Mouse (Mus musculus) kidney, postnatal 36 days (tissue): ENCODE measurements around the gene Mill2.
A peak's percentile ranks its signal among the peaks of the same experiment; 100 is the strongest.
"Not testable (repeated sequence)": the region's sequence is repeated elsewhere in the genome, so short reads cannot be mapped to it uniquely, and the experiment has no call there.

Experiments used
- DNase-seq, 2 experiments: peaks; one replicate each; pipeline ENCODE4 v3.0.0; 2021 to 2022; ENCODE audit warnings: mixed read lengths in 2 of 2

Gene Mill2

DNA sequence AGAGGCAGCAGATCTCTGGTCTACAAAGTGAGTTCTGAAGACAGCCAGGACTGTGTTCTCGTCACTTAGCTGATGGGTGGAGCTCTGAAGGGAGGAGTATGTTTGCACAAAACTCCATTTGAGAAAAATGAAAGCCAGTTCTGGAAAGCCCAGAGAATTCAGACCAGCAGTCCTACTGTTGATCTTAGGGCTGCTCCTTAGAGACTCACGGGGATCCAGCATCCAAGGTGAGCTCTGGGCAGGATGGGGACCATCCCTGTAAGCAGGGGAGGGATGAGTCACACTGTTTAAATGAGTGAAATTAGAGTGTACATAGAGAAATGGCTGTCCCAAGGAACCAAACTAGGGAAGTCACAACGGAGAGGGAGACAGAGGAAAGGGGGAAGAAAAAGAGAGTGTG lies at the start of gene Mill2:
TSS of gene Mill2 (plus strand) at position 102 of the 400 bp plus-strand sequence.
- peak; percentile 20 to 21 for DNase-seq

GRCm38 (mm10) chr7:18790671-18791070 lies 49.1 kb upstream of the Mill2 start:
- not testable (repeated sequence) for DNase-seq

DNA sequence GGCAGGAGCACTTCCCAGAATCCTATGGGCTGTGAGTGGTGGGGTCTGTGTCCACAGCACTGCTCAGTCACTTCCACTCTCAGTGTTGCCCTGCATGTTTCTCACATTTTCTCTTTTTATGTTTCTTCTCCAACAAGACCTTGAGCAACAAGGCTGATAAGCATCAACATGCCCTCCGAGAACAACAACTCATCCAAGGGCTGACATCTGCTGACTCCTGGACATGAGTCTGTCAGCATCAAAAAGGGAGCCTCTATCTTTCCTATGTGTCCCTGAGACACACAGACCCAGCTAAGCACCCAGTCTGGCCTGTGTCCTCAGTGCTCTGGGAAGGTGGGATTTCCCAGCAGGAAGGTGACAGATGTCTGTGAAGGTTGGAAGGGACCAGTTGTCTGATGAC lies 41.3 kb upstream of the Mill2 start, which contains the start of gene Psg19:
TSS of gene Psg19 (minus strand) at position 101 of the 400 bp plus-strand sequence.
- no peak for DNase-seq

GRCm38 (mm10) chr7:18799129-18799528 lies 40.6 kb upstream of the Mill2 start:
- no peak for DNase-seq

DNA sequence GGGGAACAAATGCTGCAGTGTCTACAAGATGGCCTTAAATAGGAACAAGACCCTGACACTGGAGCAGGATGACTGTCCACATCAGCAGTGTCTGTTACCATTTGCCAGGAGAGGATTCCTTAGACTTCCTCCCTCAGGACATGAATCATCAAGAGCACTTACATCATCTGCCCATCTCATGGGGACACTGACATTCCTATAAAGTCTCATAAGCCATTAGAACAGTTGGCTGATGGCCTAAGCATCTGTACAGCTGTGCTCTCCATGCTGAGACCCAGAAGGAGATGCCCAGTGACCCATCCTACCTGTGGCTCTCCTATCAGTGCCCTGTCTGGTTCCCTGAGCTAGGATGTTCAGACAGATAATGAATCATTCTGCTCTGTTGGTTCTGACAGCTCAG lies 36.2 kb upstream of the Mill2 start:
- DNase-seq = no peak

- no peak for DNase-seq
These were observed 21.5 kb upstream of the Mill2 start for GRCm38 (mm10) chr7:18818301-18818700.

DNA sequence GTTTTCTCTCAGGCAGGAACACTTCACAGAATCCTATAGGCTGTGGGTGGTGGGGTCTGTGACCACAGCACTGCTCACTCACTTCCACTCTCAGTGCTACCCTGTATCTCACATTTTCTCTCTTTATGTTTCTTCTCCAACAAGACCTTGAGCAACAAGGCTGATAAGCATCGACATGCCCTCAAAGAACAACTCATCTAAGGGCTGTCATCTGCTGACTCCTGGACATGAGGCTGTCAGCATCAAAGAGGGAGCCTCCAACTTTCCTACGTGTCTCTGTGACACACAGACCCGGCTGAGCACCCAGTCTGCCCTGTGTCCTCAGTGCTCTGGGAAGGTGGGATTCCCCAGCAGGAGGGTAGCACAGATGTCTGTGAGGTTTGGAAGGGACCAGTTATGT lies 18.3 kb upstream of the Mill2 start, which contains the start of gene Psg17:
TSS of gene Psg17 (minus strand) at position 101 of the 400 bp plus-strand sequence.
- no peak for DNase-seq

GRCm38 (mm10) chr7:18827792-18828546 lies 11.8 kb upstream of the Mill2 start:
- no peak for DNase-seq

DNA sequence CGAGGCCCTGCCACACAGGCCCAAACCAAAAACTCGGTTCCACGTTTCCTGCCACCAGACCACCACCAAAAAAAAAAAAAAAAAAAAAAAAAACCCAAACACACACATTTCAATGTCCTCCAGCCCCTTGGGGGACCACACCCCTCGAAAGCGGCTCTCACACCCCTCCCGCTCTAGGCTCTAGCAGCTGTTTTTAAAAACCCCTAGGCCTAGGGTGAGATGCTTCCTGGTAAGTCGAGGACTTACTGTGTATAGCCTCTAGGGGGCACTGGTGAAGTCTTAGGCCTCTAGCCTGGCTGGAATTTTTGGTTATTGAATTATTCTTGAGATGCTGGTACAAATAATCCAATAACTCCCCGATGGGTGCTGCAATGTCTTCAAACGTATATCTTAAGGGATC lies 11.2 kb upstream of the Mill2 start:
- DNase-seq = peak in 1 of 2 experiments; percentile 24

- no peak for DNase-seq
These were observed 10.2 kb upstream of the Mill2 start for GRCm38 (mm10) chr7:18829545-18829944.

DNA sequence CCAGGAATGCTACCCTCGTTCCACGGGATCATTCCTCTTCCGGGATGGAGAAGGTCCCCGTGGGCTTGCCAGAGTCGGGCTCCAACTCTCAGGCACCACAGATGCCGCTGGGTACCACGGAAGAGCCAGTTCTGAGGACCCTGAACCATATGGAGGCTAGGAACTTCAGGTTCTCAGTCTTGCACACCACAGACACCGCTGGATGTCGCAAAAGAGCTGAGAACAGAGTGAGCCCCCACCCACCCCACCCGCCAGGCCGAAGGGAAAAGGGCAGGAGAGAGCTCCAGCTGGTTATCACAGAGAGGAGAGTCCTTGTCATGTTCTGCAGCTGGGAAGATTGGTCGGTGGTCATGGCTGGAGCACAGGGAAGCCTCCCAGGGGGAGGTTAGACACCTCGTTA lies 7.5 kb upstream of the Mill2 start:
- peak in 1 of 2 experiments; percentile 32 for DNase-seq

DNA sequence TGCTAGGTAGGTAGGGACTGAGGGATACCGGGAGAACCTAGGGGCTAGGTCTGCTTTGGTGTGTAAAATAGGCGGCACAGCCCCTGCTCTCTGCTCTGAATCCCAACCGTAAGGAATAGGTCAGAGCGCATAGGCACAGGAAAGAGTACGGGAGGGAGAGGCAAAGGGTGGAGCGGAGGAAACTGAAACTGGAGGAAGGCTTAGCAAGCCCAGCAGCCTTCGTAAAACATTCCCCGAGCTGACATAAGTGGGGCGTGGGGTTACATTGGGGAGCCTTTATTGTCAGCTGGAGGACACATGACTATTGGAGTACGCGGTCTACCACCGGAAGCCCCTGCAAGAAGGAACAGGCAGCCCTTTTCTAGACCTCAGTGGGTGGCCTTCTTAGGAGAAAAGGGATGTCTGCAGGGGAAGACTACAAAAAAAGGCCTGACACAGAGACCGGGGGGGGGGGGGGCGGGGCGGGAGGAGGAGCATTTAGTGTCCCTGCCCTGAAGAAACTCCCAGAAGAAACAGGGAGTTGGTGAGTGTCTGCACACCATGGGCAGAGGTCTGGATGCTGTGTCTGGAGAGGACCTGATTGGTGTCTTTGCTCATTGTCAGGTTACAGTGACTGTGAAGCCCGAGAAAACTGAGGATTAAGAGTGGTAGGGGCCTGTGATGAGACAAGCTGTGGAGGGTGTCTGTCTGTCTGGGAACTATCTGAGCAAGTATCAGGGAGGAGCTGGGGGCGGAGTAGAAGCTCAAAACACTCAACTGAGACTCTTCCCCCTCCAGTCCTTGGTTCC lies 814 bp downstream of the Mill2 start:
- peak; percentile 55 to 66 for DNase-seq

DNA sequence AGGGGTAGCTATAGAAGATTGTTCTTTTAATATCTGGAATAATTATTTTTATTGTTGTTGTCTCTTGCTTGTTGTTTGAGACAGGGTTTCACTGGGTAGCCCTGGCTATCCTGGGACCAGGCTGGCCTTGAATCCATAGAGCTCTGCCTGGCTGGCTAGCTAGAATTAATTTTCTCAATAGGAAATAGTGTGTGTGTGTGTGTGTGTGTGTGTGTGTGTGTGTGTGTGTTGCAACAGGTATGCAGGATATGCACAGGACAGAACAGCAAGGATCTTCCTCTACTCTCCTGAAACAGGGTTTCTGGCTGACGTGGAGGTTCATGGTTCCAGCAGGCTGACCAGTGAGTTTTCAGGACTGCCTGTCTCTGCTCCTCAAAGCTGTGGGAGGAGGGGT lies 1.4 kb downstream of the Mill2 start:
- DNase-seq = no peak

GRCm38 (mm10) chr7:18844811-18845210 lies 5.0 kb downstream of the Mill2 start:
- no peak for DNase-seq

DNA sequence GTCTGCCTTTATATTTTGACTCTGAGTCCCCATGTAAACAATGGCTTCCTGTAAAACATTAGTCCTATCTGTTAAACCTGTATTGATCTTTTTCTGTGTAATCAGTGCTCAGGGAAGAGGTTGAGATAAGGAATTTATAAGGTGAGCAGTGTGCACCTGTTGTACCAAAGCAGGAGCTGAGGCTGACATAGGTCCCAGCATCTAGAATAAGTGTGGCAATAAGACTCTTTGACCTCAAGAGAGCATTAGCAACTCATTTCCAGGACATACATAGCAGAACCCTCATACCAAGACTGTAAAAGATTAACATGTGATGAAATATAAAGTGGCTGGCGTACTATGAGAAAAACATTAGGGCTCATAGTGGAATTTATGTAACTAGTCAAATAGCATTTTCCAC lies 8.6 kb downstream of the Mill2 start:
- no peak for DNase-seq

GRCm38 (mm10) chr7:18858310-18858916 lies 18.6 kb downstream of the Mill2 start:
- peak in 1 of 2 experiments; percentile 37 for DNase-seq

DNA sequence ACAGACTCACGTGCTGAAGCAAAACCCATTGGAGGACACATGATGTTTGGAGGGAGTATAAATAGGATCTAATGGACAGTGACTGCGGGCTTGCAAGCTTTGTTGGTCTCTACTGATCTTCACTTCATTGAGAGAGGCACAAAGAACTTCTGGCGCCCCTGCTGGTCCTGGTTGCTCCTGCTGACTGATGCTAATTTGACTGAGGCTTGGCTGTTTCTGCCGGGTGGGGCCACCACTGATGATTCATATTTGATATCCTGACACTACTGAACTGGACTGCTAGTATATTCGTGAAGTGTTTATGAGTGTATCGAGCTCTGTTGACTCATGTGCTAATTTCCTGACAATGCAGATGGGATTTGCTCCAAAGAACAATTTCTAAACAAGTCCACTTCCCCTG lies 23.0 kb downstream of the Mill2 start:
- no peak for DNase-seq

GRCm38 (mm10) chr7:18868491-18868890 lies 28.7 kb downstream of the Mill2 start:
- DNase-seq = no peak

GRCm38 (mm10) chr7:18871031-18871430 lies 31.3 kb downstream of the Mill2 start, which contains the start of gene Pglyrp1:
Gene Pglyrp1 (plus strand): TSS chr7:18871331.
- not testable (repeated sequence) for DNase-seq

GRCm38 (mm10) chr7:18872014-18872802 lies 32.4 kb downstream of the Mill2 start:
- DNase-seq = peak in 1 of 2 experiments; percentile 23

DNA sequence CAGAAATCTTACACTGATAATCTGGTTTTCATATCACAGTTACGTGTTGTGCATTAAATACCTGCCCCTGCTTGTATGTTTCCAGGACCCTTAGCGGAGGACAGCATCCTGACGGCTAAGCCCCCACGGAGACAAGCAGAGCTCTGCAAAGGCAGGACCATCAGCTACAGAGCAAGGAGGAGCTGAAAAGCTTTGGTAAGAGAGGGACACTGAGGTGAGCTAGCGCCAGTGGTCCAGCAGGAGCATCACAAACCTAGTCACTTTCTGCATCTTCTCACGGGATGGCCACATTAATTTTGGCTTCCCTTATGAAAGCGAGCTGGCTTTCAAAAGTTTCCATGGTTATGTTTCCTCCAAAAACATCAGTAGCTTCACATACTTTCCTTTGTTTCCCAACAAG lies 33.0 kb downstream of the Mill2 start:
- no peak for DNase-seq

DNA sequence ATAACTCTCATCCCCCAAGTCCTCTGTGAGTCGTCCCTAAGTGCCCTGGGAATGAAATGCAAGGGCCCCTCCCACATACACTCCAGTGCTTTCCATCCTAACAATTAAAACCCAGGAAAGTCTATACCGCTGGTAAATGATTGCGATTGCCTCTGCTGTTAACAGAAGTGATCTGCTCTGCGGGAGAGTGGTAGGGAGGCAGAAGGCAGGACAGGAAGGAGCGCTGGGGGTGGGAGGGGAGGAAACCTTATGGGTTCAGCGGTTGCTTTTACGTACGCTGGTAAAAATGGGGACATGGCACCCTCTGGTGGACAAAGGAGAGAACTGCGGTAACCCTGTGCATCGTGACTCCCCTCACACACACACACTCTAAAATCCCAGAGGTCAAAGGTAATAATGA lies 33.5 kb downstream of the Mill2 start:
- peak; percentile 68 to 82 for DNase-seq
